Mouse (Mus musculus): ENCODE measurements around the gene Enpp1. TPM values are rescaled to one million over a fixed set of nuclear protein-coding genes. Genes with fewer than 3 reads are reported as not detected.
A peak's percentile ranks its signal among the peaks of the same experiment; 100 is the strongest.

Gene Enpp1
- polyA plus RNA-seq, 1 experiment from 2014 or later = 4.1 TPM

GRCm38 (mm10) chr10:24735027-24735777 lies 23.2 kb upstream of the Enpp1 start:
- no peaks in the 10 kb centered on the region for H3K9me3 ChIP-seq
- H3K27ac ChIP-seq (replicated peaks) = no peak overlapping the region
- no peak overlapping the region for H3K4me3 ChIP-seq
- H3K36me3 ChIP-seq = no peaks in the 10 kb centered on the region
- ATAC-seq (ENCODE audit: extremely low read depth, insufficient number of reproducible peaks, low FRiP score, low TSS enrichment) = no peak
- no peak overlapping the region for H3K4me2 ChIP-seq
- H3K9ac ChIP-seq = no peak overlapping the region
- H3K4me1 ChIP-seq = peaks cover 16% of the 10 kb centered on the region
- H3K27me3 ChIP-seq (replicated peaks) = no peaks in the 10 kb centered on the region
- WGBS = 75% methylated on average over 5 of the region's 5 CpGs

DNA sequence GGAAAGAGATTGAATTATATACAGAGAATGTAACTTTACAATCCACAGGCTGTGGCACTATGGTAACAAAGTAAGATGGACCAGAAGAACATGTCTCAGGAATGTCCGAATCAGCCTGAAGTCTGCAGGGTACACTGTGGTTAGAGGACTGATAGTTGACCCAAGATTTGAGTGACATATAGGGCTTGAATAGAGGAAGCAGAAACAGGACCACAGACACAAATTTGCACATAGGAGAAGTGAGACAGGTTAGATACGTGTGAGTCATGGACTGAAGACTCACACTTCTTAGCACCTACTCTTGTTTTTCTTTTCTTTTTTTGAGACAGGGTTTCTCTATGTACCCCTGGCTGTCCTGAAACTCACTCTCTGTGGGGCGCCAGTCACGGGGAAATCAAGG lies 15.5 kb upstream of the Enpp1 start:
- Histone ChIP-seq H3K27me3 (replicated peaks) (no peaks in the 10 kb centered on the region), H3K4me1 (peaks cover 10% of the 10 kb centered on the region), H3K27ac (replicated peaks) (no peak overlapping the region), H3K36me3 (no peaks in the 10 kb centered on the region), H3K9ac (no peak overlapping the region), H3K4me2 (no peak overlapping the region), H3K4me3 (no peak overlapping the region), H3K9me3 (no peaks in the 10 kb centered on the region)
- no peak for ATAC-seq (ENCODE audit: extremely low read depth, insufficient number of reproducible peaks, low FRiP score, low TSS enrichment)
- WGBS = 73% methylated on average over 4 of the region's 4 CpGs

GRCm38 (mm10) chr10:24725197-24725596 lies 13.2 kb upstream of the Enpp1 start:
- Histone ChIP-seq H3K4me1 (no peaks in the 10 kb centered on the region), H3K27ac (replicated peaks) (no peak overlapping the region), H3K4me2 (no peak overlapping the region), H3K9me3 (no peaks in the 10 kb centered on the region), H3K36me3 (no peaks in the 10 kb centered on the region), H3K27me3 (replicated peaks) (no peaks in the 10 kb centered on the region), H3K9ac (no peak overlapping the region), H3K4me3 (no peak overlapping the region)
- no peak for ATAC-seq (ENCODE audit: extremely low read depth, insufficient number of reproducible peaks, low FRiP score, low TSS enrichment)
- 83% methylated on average over 2 of the region's 2 CpGs for WGBS

DNA sequence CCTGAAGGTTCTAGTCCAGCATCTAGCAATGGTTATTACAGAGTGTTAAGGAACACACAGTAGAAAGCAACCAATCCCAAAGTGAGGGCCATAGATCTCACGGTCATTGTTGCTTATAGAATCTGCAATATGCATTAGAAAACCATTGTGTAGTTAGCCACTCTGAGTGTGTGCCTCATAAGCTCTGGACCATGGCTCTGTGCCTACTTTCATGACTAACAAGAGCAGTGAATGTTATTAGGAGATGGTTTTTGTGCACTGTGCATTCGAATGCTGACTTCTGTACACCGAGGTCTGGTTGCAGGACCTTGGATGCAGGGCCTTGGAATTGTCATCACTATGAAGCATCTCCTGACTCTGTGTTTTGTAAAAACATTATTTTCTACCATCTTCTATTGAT lies 9.9 kb upstream of the Enpp1 start:
- Histone ChIP-seq H3K9me3 (no peaks in the 10 kb centered on the region), H3K36me3 (no peaks in the 10 kb centered on the region), H3K9ac (no peak overlapping the region), H3K4me1 (no peaks in the 10 kb centered on the region), H3K27me3 (replicated peaks) (no peaks in the 10 kb centered on the region), H3K4me2 (no peak overlapping the region), H3K4me3 (no peak overlapping the region), H3K27ac (replicated peaks) (no peak overlapping the region)
- WGBS = 89% methylated on average over 3 of the region's 3 CpGs
- no peak for ATAC-seq (ENCODE audit: extremely low read depth, insufficient number of reproducible peaks, low FRiP score, low TSS enrichment)

- Histone ChIP-seq H3K36me3 (no peaks in the 10 kb centered on the region), H3K9me3 (no peaks in the 10 kb centered on the region), H3K4me3 (no peak overlapping the region), H3K27me3 (replicated peaks) (no peaks in the 10 kb centered on the region), H3K9ac (no peak overlapping the region), H3K4me2 (no peak overlapping the region), H3K27ac (replicated peaks) (no peak overlapping the region), H3K4me1 (no peaks in the 10 kb centered on the region)
- WGBS = 79% methylated on average over 4 of the region's 4 CpGs
- no peak for ATAC-seq (ENCODE audit: extremely low read depth, insufficient number of reproducible peaks, low FRiP score, low TSS enrichment)
These were observed 7.4 kb upstream of the Enpp1 start for GRCm38 (mm10) chr10:24719383-24719782.

DNA sequence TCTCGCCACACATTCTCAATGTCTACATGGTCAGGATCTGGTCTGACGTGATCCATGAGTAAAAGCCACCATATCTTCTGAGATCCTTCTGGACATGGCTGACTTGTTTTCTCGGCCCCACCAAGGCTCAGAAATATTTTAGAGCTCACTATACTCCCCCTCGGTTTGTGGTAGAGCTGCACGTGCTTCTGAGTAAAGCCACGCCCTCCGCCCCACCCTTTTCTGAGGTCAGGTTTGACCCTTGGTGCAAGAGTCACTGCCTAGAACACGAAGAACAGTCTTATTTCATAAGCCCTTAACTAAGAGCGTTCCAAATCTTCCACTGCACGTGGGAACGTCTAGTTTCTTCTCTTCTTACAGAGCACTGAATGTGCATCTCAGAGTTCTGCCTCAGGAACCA lies 6.8 kb upstream of the Enpp1 start:
- Histone ChIP-seq H3K27me3 (replicated peaks) (no peaks in the 10 kb centered on the region), H3K36me3 (no peaks in the 10 kb centered on the region), H3K9ac (no peak overlapping the region), H3K4me2 (no peak overlapping the region), H3K9me3 (no peaks in the 10 kb centered on the region), H3K4me1 (no peaks in the 10 kb centered on the region), H3K4me3 (no peak overlapping the region), H3K27ac (replicated peaks) (no peak overlapping the region)
- ATAC-seq (ENCODE audit: extremely low read depth, insufficient number of reproducible peaks, low FRiP score, low TSS enrichment) = no peak
- WGBS = 47% methylated on average over 11 of the region's 11 CpGs

DNA sequence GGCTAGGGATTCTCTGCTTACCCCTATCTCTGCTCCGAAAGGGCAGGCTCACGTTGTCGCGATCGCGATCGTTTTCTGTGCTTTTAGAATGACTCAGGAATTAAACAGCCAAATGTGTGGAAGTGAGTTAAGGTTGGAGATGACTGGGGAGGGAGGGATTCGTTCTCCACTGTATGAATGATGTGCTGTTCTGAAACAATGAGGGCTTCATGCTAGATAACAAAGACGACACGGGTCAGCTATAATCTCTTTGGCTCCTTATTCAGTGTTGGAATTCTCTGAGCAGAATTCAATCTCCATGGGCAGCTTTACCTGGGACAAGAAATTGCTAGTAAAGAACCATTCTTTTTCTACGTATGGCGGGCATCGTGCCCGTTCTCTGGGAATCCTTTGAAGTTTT lies 6.1 kb upstream of the Enpp1 start:
- Histone ChIP-seq H3K9ac (no peak overlapping the region), H3K36me3 (no peaks in the 10 kb centered on the region), H3K4me3 (no peak overlapping the region), H3K4me1 (no peaks in the 10 kb centered on the region), H3K9me3 (no peaks in the 10 kb centered on the region), H3K27ac (replicated peaks) (no peak overlapping the region), H3K4me2 (no peak overlapping the region), H3K27me3 (replicated peaks) (no peaks in the 10 kb centered on the region; the same call in 1 of the 2 replicates)
- 51% methylated on average over 14 of the region's 14 CpGs for WGBS
- ATAC-seq (ENCODE audit: extremely low read depth, insufficient number of reproducible peaks, low FRiP score, low TSS enrichment) = no peak

DNA sequence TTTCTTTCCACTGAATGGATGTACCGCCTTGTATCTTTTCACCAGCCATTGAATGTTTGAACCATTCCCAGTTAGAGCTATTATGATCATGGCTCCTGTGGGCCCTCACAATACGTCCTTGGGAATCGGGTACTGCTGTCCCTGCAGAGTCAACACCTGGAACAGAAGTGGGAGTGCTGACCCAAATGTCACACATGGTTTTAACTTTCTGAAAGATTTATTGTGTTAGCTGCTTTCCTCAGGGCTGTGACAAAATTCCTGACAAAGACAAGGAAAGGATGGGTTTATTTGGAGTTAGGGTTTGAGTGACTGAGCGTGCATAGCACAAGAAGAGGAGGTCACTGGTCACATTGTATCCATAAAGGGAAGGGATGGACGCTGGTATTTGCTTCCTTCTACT lies 4.3 kb upstream of the Enpp1 start:
- Histone ChIP-seq H3K4me2 (no peak overlapping the region), H3K9me3 (no peaks in the 10 kb centered on the region), H3K4me1 (no peaks in the 10 kb centered on the region; the same call in 1 of the 2 replicates), H3K9ac (no peak overlapping the region), H3K27ac (replicated peaks) (no peak overlapping the region), H3K4me3 (no peak overlapping the region), H3K27me3 (replicated peaks) (peaks cover 3% of the 10 kb centered on the region; the same call in 1 of the 2 replicates), H3K36me3 (no peaks in the 10 kb centered on the region)
- ATAC-seq (ENCODE audit: extremely low read depth, insufficient number of reproducible peaks, low FRiP score, low TSS enrichment) = no peak
- 82% methylated on average over 5 of the region's 5 CpGs for WGBS

- H3K9ac ChIP-seq = no peak overlapping the region
- 69% methylated on average over 5 of the region's 5 CpGs for WGBS
- H3K27ac ChIP-seq (replicated peaks) = no peak overlapping the region
- H3K27me3 ChIP-seq (replicated peaks) = peaks cover 17% of the 10 kb centered on the region
- H3K9me3 ChIP-seq = no peaks in the 10 kb centered on the region
- peaks cover 6% of the 10 kb centered on the region; the same call in 1 of the 2 replicates for H3K4me1 ChIP-seq
- no peak overlapping the region for H3K4me3 ChIP-seq
- no peaks in the 10 kb centered on the region for H3K36me3 ChIP-seq
- peak overlapping the region; percentile 98 for H3K4me2 ChIP-seq
- no peak for ATAC-seq (ENCODE audit: extremely low read depth, insufficient number of reproducible peaks, low FRiP score, low TSS enrichment)
These were observed 942 bp upstream of the Enpp1 start for GRCm38 (mm10) chr10:24712901-24713300.

DNA sequence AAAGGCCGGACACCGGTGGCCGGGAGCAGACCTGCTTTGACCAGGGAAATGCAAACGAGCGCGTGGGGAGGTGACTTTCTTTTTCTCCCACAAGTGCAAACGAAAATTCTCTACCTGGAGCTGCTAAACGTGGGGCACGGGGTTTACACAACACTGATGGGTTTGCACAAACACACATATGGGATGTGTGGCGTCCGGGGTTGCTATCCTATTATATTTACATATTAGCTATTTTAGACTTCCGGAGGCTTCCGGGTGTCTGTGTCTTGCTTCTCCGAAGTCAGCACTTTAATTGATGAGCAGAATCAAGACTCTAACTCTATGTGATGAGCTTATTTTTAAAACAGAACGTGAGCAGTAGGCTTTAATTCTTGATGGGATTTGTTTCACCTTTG lies 405 bp upstream of the Enpp1 start:
- 0 out of 2 replicates have a peak overlapping the region, but pooled peaks have one; percentile 36 for H3K27ac ChIP-seq (replicated peaks)
- H3K27me3 ChIP-seq (replicated peaks) = peaks cover 17% of the 10 kb centered on the region
- peak overlapping the region; percentile 98 for H3K4me2 ChIP-seq
- H3K9ac ChIP-seq = peak overlapping the region; percentile 86
- no peaks in the 10 kb centered on the region for H3K9me3 ChIP-seq
- H3K4me3 ChIP-seq = peak overlapping the region; percentile 79
- ATAC-seq (ENCODE audit: extremely low read depth, insufficient number of reproducible peaks, low FRiP score, low TSS enrichment) = no peak
- no peaks in the 10 kb centered on the region for H3K36me3 ChIP-seq
- H3K4me1 ChIP-seq = peaks cover 6% of the 10 kb centered on the region; the same call in 1 of the 2 replicates
- WGBS = 17% methylated on average over 15 of the region's 15 CpGs

GRCm38 (mm10) chr10:24711071-24711470 lies 888 bp downstream of the Enpp1 start:
- Histone ChIP-seq H3K27ac (replicated peaks) (no peak overlapping the region), H3K27me3 (replicated peaks) (peaks cover 17% of the 10 kb centered on the region), H3K9me3 (no peaks in the 10 kb centered on the region), H3K9ac (peak overlapping the region; percentile 86), H3K36me3 (no peaks in the 10 kb centered on the region), H3K4me2 (peak overlapping the region; percentile 98), H3K4me3 (peak overlapping the region; percentile 79), H3K4me1 (peaks cover 6% of the 10 kb centered on the region; the same call in 1 of the 2 replicates)
- ATAC-seq (ENCODE audit: extremely low read depth, insufficient number of reproducible peaks, low FRiP score, low TSS enrichment) = no peak
- 25% methylated on average over 10 of the region's 10 CpGs for WGBS

DNA sequence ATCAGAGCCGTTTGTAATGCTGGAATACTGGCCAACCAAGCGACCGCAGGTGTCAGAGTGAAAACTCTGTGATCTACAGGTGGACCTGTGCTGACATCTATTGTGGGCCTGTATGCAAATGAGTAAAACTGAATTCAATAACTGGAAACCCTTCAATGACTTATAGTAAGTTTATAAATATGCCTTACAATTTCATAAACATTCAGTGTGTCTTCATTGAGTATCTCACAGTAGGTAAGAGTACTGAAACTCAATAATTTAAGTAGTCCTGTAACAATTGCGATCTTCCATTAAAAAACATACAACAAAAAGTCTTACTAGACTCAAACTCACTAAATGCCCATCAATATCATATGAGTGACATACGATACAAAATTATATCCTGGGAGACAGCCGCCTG lies 1.6 kb downstream of the Enpp1 start:
- peak overlapping the region; percentile 79; the same call in 1 of the 2 replicates for H3K4me3 ChIP-seq
- no peak for ATAC-seq (ENCODE audit: extremely low read depth, insufficient number of reproducible peaks, low FRiP score, low TSS enrichment)

More for the DNA sequence above, 1.6 kb downstream of the Enpp1 start:
- Histone ChIP-seq H3K4me2 (peak overlapping the region; percentile 98), H3K36me3 (no peaks in the 10 kb centered on the region), H3K27me3 (replicated peaks) (peaks cover 17% of the 10 kb centered on the region), H3K9me3 (no peaks in the 10 kb centered on the region), H3K9ac (no peak overlapping the region), H3K4me1 (peaks cover 6% of the 10 kb centered on the region; the same call in 1 of the 2 replicates), H3K27ac (replicated peaks) (no peak overlapping the region)
- 90% methylated on average over 6 of the region's 6 CpGs for WGBS
